Mouse (Mus musculus) liver, embryonic 16.5 days (tissue): ENCODE measurements at regions not wholly inside any gene's neighbourhood (a gene's known extent, or its start where the extent isn't known, plus 50 kb on each side); places are given as distances from the start of the nearest gene placed in this dataset.
A peak's percentile ranks its signal among the peaks of the same experiment; 100 is the strongest.

Experiments used
- ATAC-seq: fragments of 200-750 bp; cut with Nextera tagmentation; 2 replicates; pipeline ENCODE4 v1.8.0; 2017; ENCODE audit warnings: low read depth, mild to moderate bottlenecking, moderate number of reproducible peaks, moderate library complexity
- H3K27ac ChIP-seq: fragments of 300-500 bp; sonication (generic); 2 replicates; pipeline ENCODE4 v1.5.1; 2014; ENCODE audit warnings: mild to moderate bottlenecking, low read length
- H3K27me3 ChIP-seq: fragments of 300-500 bp; sonication (generic); 2 replicates; pipeline ENCODE4 v1.6.1; 2014; ENCODE audit warnings: low read depth, low read length, mixed read lengths; ENCODE audit not compliant: control insufficient read depth, insufficient read depth
- H3K36me3 ChIP-seq: fragments of 300-500 bp; sonication (generic); 2 replicates; pipeline ENCODE4 v1.6.1; 2014; ENCODE audit warnings: mild to moderate bottlenecking; ENCODE audit not compliant: control insufficient read depth, insufficient read depth
- H3K4me1 ChIP-seq: fragments of 300-500 bp; sonication (generic); 2 replicates; pipeline ENCODE4 v1.6.1; 2014; ENCODE audit warnings: low read depth, low read length, mixed read lengths; ENCODE audit not compliant: control insufficient read depth
- H3K4me2 ChIP-seq: fragments of 300-500 bp; sonication (generic); 2 replicates; pipeline ENCODE4 v1.6.1; 2014; ENCODE audit warnings: low read depth, low read length, mixed read lengths
- H3K4me3 ChIP-seq: fragments of 300-500 bp; sonication (generic); 2 replicates; pipeline ENCODE4 v1.5.1; 2014; ENCODE audit warnings: low read depth, mild to moderate bottlenecking, low read length
- H3K9ac ChIP-seq: fragments of 300-500 bp; sonication (generic); 2 replicates; pipeline ENCODE4 v1.6.1; 2014; ENCODE audit warnings: low read depth, low read length
- H3K9me3 ChIP-seq: fragments of 300-500 bp; sonication (generic); replicated peaks from 2 replicates; pipeline ENCODE4 v1.6.1; 2016; ENCODE audit warnings: low read length; ENCODE audit not compliant: control insufficient read depth
- whole genome bisulfite sequencing: fragments of 180-500 bp; shearing (Covaris S2); extraction: QIAGEN DNeasy Blood & Tissue Kit; methylation state at CpG from one replicate; pipeline ENCODE4 v1.1.7; 2014; ENCODE audit not compliant: insufficient replicate concordance; 5-methylcytosine and 5-hydroxymethylcytosine counted together

DNA sequence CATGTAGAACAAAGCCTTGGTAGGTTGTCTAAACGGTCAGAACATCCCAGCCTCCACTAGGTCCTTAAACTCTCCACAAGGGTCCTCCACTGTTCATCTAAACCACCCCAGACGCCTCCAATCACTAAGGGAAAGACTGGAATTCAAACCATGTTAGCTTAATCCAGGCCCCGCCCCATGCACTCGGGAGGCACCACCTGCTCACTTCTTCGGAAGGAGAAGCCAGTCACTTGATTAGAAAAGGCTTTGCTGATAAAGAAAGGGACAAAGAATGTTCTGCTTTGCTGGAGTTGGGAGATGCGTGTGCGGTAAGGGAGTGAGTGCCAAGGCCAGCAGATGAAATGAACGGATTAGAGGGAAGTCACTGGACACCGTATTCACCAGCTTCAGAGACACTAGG is 54.5 kb upstream of the Armc2 start:
- Histone ChIP-seq H3K36me3 (no peaks in the 10 kb centered on the region), H3K9me3 (no peaks in the 10 kb centered on the region), H3K4me1 (peaks cover 35% of the 10 kb centered on the region), H3K4me3 (no peak overlapping the region), H3K9ac (no peak overlapping the region), H3K27me3 (no peaks in the 10 kb centered on the region), H3K4me2 (no peak overlapping the region), H3K27ac (no peak overlapping the region)
- WGBS: 18% methylated on average over 9 of the region's 9 CpGs
- no peak for ATAC-seq

GRCm38 (mm10) chr10:42072131-42072530 is 53.9 kb upstream of the Armc2 start:
- peaks cover 35% of the 10 kb centered on the region for H3K4me1 ChIP-seq
- 37% methylated on average over 3 of the region's 3 CpGs for WGBS
- H3K9ac ChIP-seq: no peak overlapping the region
- H3K4me3 ChIP-seq: no peak overlapping the region
- H3K36me3 ChIP-seq: no peaks in the 10 kb centered on the region
- H3K27ac ChIP-seq: no peak overlapping the region
- H3K9me3 ChIP-seq: no peaks in the 10 kb centered on the region
- ATAC-seq: no peak
- no peak overlapping the region for H3K4me2 ChIP-seq
- H3K27me3 ChIP-seq: no peaks in the 10 kb centered on the region

GRCm38 (mm10) chr10:42071404-42072024 is 53.3 kb upstream of the Armc2 start:
- Histone ChIP-seq H3K4me2 (no peak overlapping the region), H3K4me1 (peaks cover 35% of the 10 kb centered on the region), H3K4me3 (no peak overlapping the region), H3K27me3 (no peaks in the 10 kb centered on the region), H3K9me3 (no peaks in the 10 kb centered on the region), H3K36me3 (no peaks in the 10 kb centered on the region), H3K27ac (peak overlapping the region; percentile 3; the same call in 1 of the 2 replicates), H3K9ac (no peak overlapping the region)
- peak; percentile 11; the same call in 1 of the 2 replicates for ATAC-seq
- WGBS: 34% methylated on average over 7 of the region's 8 CpGs

GRCm38 (mm10) chr10:42070611-42071403 is 52.6 kb upstream of the Armc2 start:
- peak; percentile 75 for ATAC-seq
- no peak overlapping the region for H3K9ac ChIP-seq

GRCm38 (mm10) chr10:42069751-42070150 is 51.5 kb upstream of the Armc2 start:
- Histone ChIP-seq H3K9me3 (no peaks in the 10 kb centered on the region), H3K9ac (no peak overlapping the region), H3K4me2 (no peak overlapping the region), H3K27ac (no peak overlapping the region), H3K27me3 (no peaks in the 10 kb centered on the region), H3K36me3 (no peaks in the 10 kb centered on the region), H3K4me3 (no peak overlapping the region), H3K4me1 (peaks cover 35% of the 10 kb centered on the region)
- 32% methylated on average over 8 of the region's 8 CpGs for WGBS
- ATAC-seq: peak; percentile 59

More at GRCm38 (mm10) chr10:42070611-42071403, 52.6 kb upstream of the Armc2 start:
- H3K27ac ChIP-seq: peak overlapping the region; percentile 3
- peak overlapping the region; percentile 11; the same call in 1 of the 2 replicates for H3K4me2 ChIP-seq
- H3K4me3 ChIP-seq: no peak overlapping the region
- no peaks in the 10 kb centered on the region for H3K36me3 ChIP-seq
- H3K27me3 ChIP-seq: no peaks in the 10 kb centered on the region
- peaks cover 35% of the 10 kb centered on the region for H3K4me1 ChIP-seq
- no peaks in the 10 kb centered on the region for H3K9me3 ChIP-seq
- 12% methylated on average over 10 of the region's 10 CpGs for WGBS

DNA sequence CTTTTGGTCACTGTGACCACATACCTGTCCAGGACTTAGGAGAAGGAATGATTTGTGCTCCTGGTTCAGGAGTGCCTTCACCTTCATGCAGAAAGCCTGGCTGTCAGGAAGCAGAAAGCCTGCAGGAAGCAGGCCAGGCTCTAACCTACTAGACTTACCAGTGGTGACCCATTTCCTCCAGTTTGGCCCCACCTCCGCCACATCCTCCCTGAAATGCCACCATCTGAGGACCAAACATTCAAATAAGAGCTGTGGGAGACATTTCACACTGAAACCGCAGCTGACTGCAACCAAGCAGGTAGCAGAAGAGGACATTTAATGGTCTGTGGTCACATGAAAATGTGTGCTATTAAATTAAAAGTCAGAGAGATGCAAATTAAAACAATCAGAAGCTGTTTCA is 50.3 kb upstream of the Armc2 start:
- H3K4me1 ChIP-seq: peaks cover 38% of the 10 kb centered on the region
- 52% methylated on average over 2 of the region's 2 CpGs for WGBS
- no peaks in the 10 kb centered on the region for H3K9me3 ChIP-seq
- H3K27ac ChIP-seq: no peak overlapping the region
- H3K4me3 ChIP-seq: no peak overlapping the region
- H3K9ac ChIP-seq: no peak overlapping the region
- H3K27me3 ChIP-seq: no peaks in the 10 kb centered on the region
- ATAC-seq: no peak
- no peak overlapping the region for H3K4me2 ChIP-seq
- no peaks in the 10 kb centered on the region for H3K36me3 ChIP-seq
